Mouse (Mus musculus): ENCODE measurements around the gene Phf24. TPM values are rescaled to one million over a fixed set of nuclear protein-coding genes. Genes with fewer than 3 reads are reported as not detected.

Gene Phf24
- polyA plus RNA-seq, 1 experiment: 1.3 TPM

- TF ChIP-seq CTCF (IDR thresholded peaks at IDR 0.05; ENCODE audit: control insufficient read depth, insufficient read depth, insufficient replicate concordance, low read depth, low read length) (peak; percentile 87; the same call in 1 of the 2 replicates), POLR2A (IDR thresholded peaks at IDR 0.05; ENCODE audit: control insufficient read depth, low read depth, low read length) (no peak)
- H3K4me1 ChIP-seq (ENCODE audit: control insufficient read depth, insufficient read depth, low read length): peaks cover 16% of the 10 kb centered on the region
- no peaks in the 10 kb centered on the region; the same call in 1 of the 2 replicates for H3K36me3 ChIP-seq (ENCODE audit: control insufficient read depth, insufficient read depth, low read length)
- no peak overlapping the region for H3K4me3 ChIP-seq (ENCODE audit: control insufficient read depth, low read depth, low read length)
- H3K27me3 ChIP-seq (ENCODE audit: control insufficient read depth, insufficient read depth, low read length): no peaks in the 10 kb centered on the region
- H3K27ac ChIP-seq (ENCODE audit: control insufficient read depth, insufficient read depth, low read depth, low read length): no peak overlapping the region
Measured at GRCm38 (mm10) chr4:42954297-42954696, 37.8 kb downstream of the Phf24 start.

GRCm38 (mm10) chr4:42955200-42955599, 38.7 kb downstream of the Phf24 start:
- Histone ChIP-seq H3K4me3 (ENCODE audit: control insufficient read depth, low read depth, low read length) (no peak overlapping the region), H3K27me3 (ENCODE audit: control insufficient read depth, insufficient read depth, low read length) (no peaks in the 10 kb centered on the region), H3K36me3 (ENCODE audit: control insufficient read depth, insufficient read depth, low read length) (no peaks in the 10 kb centered on the region; the same call in 1 of the 2 replicates), H3K27ac (ENCODE audit: control insufficient read depth, insufficient read depth, low read depth, low read length) (no peak overlapping the region), H3K4me1 (ENCODE audit: control insufficient read depth, insufficient read depth, low read length) (peaks cover 14% of the 10 kb centered on the region)
- TF ChIP-seq POLR2A (IDR thresholded peaks at IDR 0.05; ENCODE audit: control insufficient read depth, low read depth, low read length): no peak
- TF ChIP-seq CTCF (IDR thresholded peaks at IDR 0.05; ENCODE audit: control insufficient read depth, insufficient read depth, insufficient replicate concordance, low read depth, low read length): no peak

GRCm38 (mm10) chr4:42956581-42956980, 40.1 kb downstream of the Phf24 start:
- TF ChIP-seq POLR2A (IDR thresholded peaks at IDR 0.05; ENCODE audit: control insufficient read depth, low read depth, low read length) (no peak), CTCF (IDR thresholded peaks at IDR 0.05; ENCODE audit: control insufficient read depth, insufficient read depth, insufficient replicate concordance, low read depth, low read length) (no peak)
- no peak overlapping the region for H3K27ac ChIP-seq (ENCODE audit: control insufficient read depth, insufficient read depth, low read depth, low read length)
- H3K4me1 ChIP-seq (ENCODE audit: control insufficient read depth, insufficient read depth, low read length): peaks cover 9% of the 10 kb centered on the region
- no peaks in the 10 kb centered on the region; the same call in 1 of the 2 replicates for H3K36me3 ChIP-seq (ENCODE audit: control insufficient read depth, insufficient read depth, low read length)
- no peaks in the 10 kb centered on the region for H3K27me3 ChIP-seq (ENCODE audit: control insufficient read depth, insufficient read depth, low read length)
- H3K4me3 ChIP-seq (ENCODE audit: control insufficient read depth, low read depth, low read length): no peak overlapping the region

GRCm38 (mm10) chr4:42957306-42957705, 40.8 kb downstream of the Phf24 start:
- no peaks in the 10 kb centered on the region for H3K27me3 ChIP-seq (ENCODE audit: control insufficient read depth, insufficient read depth, low read length)
- TF ChIP-seq POLR2A (IDR thresholded peaks at IDR 0.05; ENCODE audit: control insufficient read depth, low read depth, low read length): no peak
- no peak for TF ChIP-seq CTCF (IDR thresholded peaks at IDR 0.05; ENCODE audit: control insufficient read depth, insufficient read depth, insufficient replicate concordance, low read depth, low read length)
- H3K36me3 ChIP-seq (ENCODE audit: control insufficient read depth, insufficient read depth, low read length): no peaks in the 10 kb centered on the region; the same call in 1 of the 2 replicates
- no peak overlapping the region for H3K4me3 ChIP-seq (ENCODE audit: control insufficient read depth, low read depth, low read length)
- H3K4me1 ChIP-seq (ENCODE audit: control insufficient read depth, insufficient read depth, low read length): peaks cover 9% of the 10 kb centered on the region
- H3K27ac ChIP-seq (ENCODE audit: control insufficient read depth, insufficient read depth, low read depth, low read length): no peak overlapping the region

GRCm38 (mm10) chr4:42957979-42958378, 41.5 kb downstream of the Phf24 start:
- Histone ChIP-seq H3K27ac (ENCODE audit: control insufficient read depth, insufficient read depth, low read depth, low read length) (no peak overlapping the region), H3K4me3 (ENCODE audit: control insufficient read depth, low read depth, low read length) (no peak overlapping the region), H3K4me1 (ENCODE audit: control insufficient read depth, insufficient read depth, low read length) (peaks cover 7% of the 10 kb centered on the region), H3K27me3 (ENCODE audit: control insufficient read depth, insufficient read depth, low read length) (no peaks in the 10 kb centered on the region), H3K36me3 (ENCODE audit: control insufficient read depth, insufficient read depth, low read length) (no peaks in the 10 kb centered on the region; the same call in 1 of the 2 replicates)
- TF ChIP-seq POLR2A (IDR thresholded peaks at IDR 0.05; ENCODE audit: control insufficient read depth, low read depth, low read length) (no peak), CTCF (IDR thresholded peaks at IDR 0.05; ENCODE audit: control insufficient read depth, insufficient read depth, insufficient replicate concordance, low read depth, low read length) (no peak)

GRCm38 (mm10) chr4:42958942-42959341, 42.5 kb downstream of the Phf24 start:
- Histone ChIP-seq H3K27me3 (ENCODE audit: control insufficient read depth, insufficient read depth, low read length) (no peaks in the 10 kb centered on the region), H3K36me3 (ENCODE audit: control insufficient read depth, insufficient read depth, low read length) (no peaks in the 10 kb centered on the region; the same call in 1 of the 2 replicates), H3K4me3 (ENCODE audit: control insufficient read depth, low read depth, low read length) (no peak overlapping the region), H3K4me1 (ENCODE audit: control insufficient read depth, insufficient read depth, low read length) (no peaks in the 10 kb centered on the region; the same call in 1 of the 2 replicates), H3K27ac (ENCODE audit: control insufficient read depth, insufficient read depth, low read depth, low read length) (no peak overlapping the region)
- no peak for TF ChIP-seq POLR2A (IDR thresholded peaks at IDR 0.05; ENCODE audit: control insufficient read depth, low read depth, low read length)
- no peak for TF ChIP-seq CTCF (IDR thresholded peaks at IDR 0.05; ENCODE audit: control insufficient read depth, insufficient read depth, insufficient replicate concordance, low read depth, low read length)

GRCm38 (mm10) chr4:42959382-42959781, 42.9 kb downstream of the Phf24 start:
- Histone ChIP-seq H3K4me3 (ENCODE audit: control insufficient read depth, low read depth, low read length) (no peak overlapping the region), H3K27ac (ENCODE audit: control insufficient read depth, insufficient read depth, low read depth, low read length) (no peak overlapping the region), H3K27me3 (ENCODE audit: control insufficient read depth, insufficient read depth, low read length) (no peaks in the 10 kb centered on the region), H3K4me1 (ENCODE audit: control insufficient read depth, insufficient read depth, low read length) (peaks cover under 1% of the 10 kb centered on the region), H3K36me3 (ENCODE audit: control insufficient read depth, insufficient read depth, low read length) (no peaks in the 10 kb centered on the region; the same call in 1 of the 2 replicates)
- TF ChIP-seq POLR2A (IDR thresholded peaks at IDR 0.05; ENCODE audit: control insufficient read depth, low read depth, low read length): no peak
- TF ChIP-seq CTCF (IDR thresholded peaks at IDR 0.05; ENCODE audit: control insufficient read depth, insufficient read depth, insufficient replicate concordance, low read depth, low read length): no peak
